Mouse (Mus musculus): Measurements from ENCODE around the gene Fcf1.

DNA sequence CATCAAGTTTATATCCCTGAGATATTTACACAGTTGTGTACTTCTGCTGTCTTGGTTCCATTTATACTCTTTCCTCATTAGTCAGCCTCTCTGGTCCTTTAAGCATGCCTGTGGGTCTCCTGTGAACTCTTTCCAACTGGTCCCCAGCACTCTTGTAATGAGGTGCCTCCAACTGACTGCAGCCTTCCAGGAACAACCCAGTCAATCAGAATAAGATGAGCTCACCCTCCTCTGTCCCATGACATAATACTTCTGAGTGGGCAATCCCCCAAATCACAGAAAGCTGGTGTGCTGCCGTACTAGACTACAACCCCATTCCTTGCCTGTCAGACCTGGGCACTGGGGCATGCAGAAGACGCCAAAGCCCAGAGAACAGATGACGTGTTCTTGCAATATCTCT is 14.4 kb upstream of the Fcf1 start:
- TF ChIP-seq CTCF (IDR thresholded peaks at IDR 0.05; ENCODE audit: low read depth, low read length) (no peak), POLR2A (IDR thresholded peaks at IDR 0.05; ENCODE audit: insufficient read depth, low read length) (no peak)
